Mouse (Mus musculus) forebrain, embryonic 12.5 days (tissue): ENCODE data around the gene Slc17a1. TPM values are rescaled to one million over a fixed set of nuclear protein-coding genes. Genes with fewer than 3 reads are reported as not detected.

Experiments
- ATAC-seq: fragments of 200-750 bp; cut with Nextera tagmentation; 2 replicates; pipeline ENCODE4 v1.8.0; 2017; ENCODE audit warnings: moderate TSS enrichment; ENCODE audit not compliant: low FRiP score
- H3K27ac ChIP-seq: fragments of 300-500 bp; sonication (generic); 2 replicates; pipeline ENCODE4 v1.5.1; 2016; ENCODE audit warnings: mild to moderate bottlenecking
- H3K27me3 ChIP-seq: fragments of 300-500 bp; sonication (generic); 2 replicates; pipeline ENCODE4 v1.6.1; 2016; ENCODE audit warnings: mild to moderate bottlenecking
- H3K36me3 ChIP-seq: fragments of 300-500 bp; sonication (generic); replicated peaks from 2 replicates; pipeline ENCODE4 v1.6.1; 2016; ENCODE audit warnings: mild to moderate bottlenecking
- H3K4me1 ChIP-seq: fragments of 300-500 bp; sonication (generic); 2 replicates; pipeline ENCODE4 v1.6.1; 2016
- H3K4me2 ChIP-seq: fragments of 300-500 bp; sonication (generic); 2 replicates; pipeline ENCODE4 v1.6.1; 2016; ENCODE audit warnings: mild to moderate bottlenecking, moderate library complexity
- H3K4me3 ChIP-seq: fragments of 300-500 bp; sonication (generic); replicated peaks from 2 replicates; pipeline ENCODE4 v1.5.1; 2016; ENCODE audit warnings: mild to moderate bottlenecking
- H3K9ac ChIP-seq: fragments of 300-500 bp; sonication (generic); 2 replicates; pipeline ENCODE4 v1.6.1; 2016; ENCODE audit warnings: mild to moderate bottlenecking
- H3K9me3 ChIP-seq: fragments of 300-500 bp; sonication (generic); 2 replicates; pipeline ENCODE4 v1.6.1; 2016
- WGBS: fragments of 180-500 bp; shearing (Covaris S2); methylation state at CpG from one replicate; pipeline ENCODE4 v1.1.7; 2016; 5-methylcytosine and 5-hydroxymethylcytosine counted together
- polyA plus RNA-seq: library from polyadenylated mRNA; unstranded; fragments of >200 nt; fragmentation: Nextera tagmentation; extraction: Ambion mirVana; gene quantifications from 2 replicates; pipeline ENCODE4 v1.2.1, GENCODE M21; 2016

The Slc17a1 gene
- not detected in 2 replicates for polyA plus RNA-seq

DNA sequence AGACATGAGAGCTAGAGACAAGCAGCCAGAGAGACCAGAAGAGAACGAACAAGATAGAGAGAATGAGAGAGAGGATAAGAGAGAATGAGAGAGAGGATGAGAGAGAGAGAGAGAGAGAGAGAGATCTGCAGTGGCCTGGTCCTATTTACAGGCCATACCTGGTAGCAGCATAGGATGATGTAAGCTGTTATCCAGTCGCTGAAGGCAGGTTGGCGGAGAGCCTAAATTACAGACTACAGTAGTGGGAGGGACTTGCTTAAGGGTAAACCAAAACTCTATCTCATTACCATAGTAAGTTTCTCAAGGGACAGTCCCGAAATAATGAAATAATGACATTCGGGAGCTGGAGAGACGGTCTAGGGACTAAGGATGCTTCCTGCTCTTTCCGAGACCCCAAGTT is at the start of gene Slc17a1:
Gene Slc17a1, plus strand, starts transcription at position 346 of the 400 bp plus-strand sequence.
- Histone ChIP-seq H3K4me2 (no peak within 1 kb of the TSS), H3K9ac (no peak within 1 kb of the TSS), H3K27ac (no peak within 1 kb of the TSS), H3K4me3 (no peak within 1 kb of the TSS), H3K36me3 (no peaks in the 10 kb centered on the region), H3K27me3 (no peaks in the 10 kb centered on the region), H3K9me3 (no peaks in the 10 kb centered on the region), H3K4me1 (no peaks in the 10 kb centered on the region)
- ATAC-seq, result no peak
- WGBS, result 92% methylated on average over 7 of the region's 7 CpGs

DNA sequence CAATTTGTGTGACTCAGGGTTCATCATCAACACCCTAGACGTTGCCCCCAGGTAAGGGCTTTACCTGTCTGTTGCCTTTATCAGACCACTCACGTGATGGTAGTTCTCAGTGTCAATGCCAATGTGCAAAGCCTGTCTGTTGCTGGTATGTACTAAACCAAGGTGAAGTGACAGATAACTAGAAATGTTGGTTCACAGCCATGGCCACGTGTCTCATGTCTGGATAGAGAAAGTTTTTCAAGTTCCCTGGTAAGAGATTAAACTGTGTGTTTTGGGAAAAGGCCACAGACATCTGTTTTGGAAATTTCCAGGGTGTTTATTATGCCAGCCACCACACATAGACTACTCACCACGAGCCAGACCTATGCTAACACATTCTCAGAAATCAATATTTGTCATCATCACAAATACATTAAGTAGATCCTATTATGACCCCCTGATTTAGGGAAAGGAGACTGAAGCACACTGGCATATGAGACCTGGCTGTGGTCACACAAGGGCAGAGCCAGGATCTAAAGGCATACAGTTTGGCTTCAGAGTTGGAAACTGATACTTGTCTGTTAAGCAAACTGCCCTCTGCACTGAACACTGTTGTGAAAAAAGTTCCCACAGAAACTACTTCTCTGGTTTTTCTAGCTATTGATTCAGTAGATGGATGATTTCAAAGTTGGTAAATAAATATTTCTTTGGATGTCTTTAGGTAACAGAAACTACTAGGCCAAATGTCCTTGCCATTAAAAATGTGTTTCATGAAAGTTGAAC is 47.2 kb upstream of the Slc17a1 start:
- Histone ChIP-seq H3K4me2 (no peak overlapping the region), H3K9ac (no peak overlapping the region), H3K36me3 (no peaks in the 10 kb centered on the region), H3K27ac (no peak overlapping the region), H3K4me1 (no peaks in the 10 kb centered on the region), H3K9me3 (no peaks in the 10 kb centered on the region), H3K27me3 (no peaks in the 10 kb centered on the region), H3K4me3 (no peak overlapping the region)
- no peak for ATAC-seq
- 76% methylated on average over 4 of the region's 4 CpGs for WGBS

DNA sequence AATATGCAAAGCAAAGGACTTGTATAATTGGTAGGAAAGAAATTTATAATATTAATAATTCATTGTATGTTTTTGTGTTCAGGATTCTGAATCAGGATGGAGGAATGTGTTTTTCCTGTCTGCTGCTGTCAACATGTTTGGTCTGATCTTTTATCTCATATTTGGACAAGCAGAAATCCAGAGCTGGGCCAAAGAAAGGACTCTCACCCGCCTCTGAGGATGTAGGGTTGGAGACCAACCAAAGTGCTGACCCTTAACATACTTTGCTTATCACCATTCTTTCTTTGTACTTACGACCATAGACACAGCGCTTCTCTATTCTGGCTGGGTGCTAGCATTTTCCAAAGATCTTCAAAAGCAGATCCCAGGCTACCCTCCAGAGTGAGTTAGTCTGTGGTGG is 45.3 kb upstream of the Slc17a1 start:
- 82% methylated on average over 3 of the region's 3 CpGs for WGBS
- no peak for ATAC-seq

DNA sequence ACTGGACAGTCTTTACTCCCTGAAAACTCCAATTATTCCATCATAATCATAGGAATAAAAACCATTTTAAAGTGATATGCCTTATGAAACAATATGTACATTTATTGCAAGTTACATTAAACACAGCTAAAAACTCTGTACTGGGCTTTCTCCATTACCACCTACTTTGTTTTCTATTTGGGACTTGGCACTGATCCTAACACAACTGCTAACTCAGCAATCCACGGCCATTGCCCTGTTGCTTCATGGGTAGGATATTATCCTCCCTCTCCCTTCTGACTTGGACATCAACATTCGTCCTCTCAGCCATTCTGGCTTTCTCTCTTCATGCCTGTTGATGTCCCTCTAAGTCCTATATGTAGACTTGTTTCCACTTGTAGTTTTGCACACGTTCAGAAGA is 40.9 kb upstream of the Slc17a1 start:
- no peak for ATAC-seq
- Histone ChIP-seq H3K4me3 (no peak overlapping the region), H3K9me3 (no peaks in the 10 kb centered on the region), H3K27me3 (no peaks in the 10 kb centered on the region), H3K27ac (no peak overlapping the region), H3K9ac (no peak overlapping the region), H3K4me1 (no peaks in the 10 kb centered on the region), H3K4me2 (no peak overlapping the region), H3K36me3 (no peaks in the 10 kb centered on the region)
- 74% methylated on average over 3 of the region's 3 CpGs for WGBS

More for the DNA sequence above, 45.3 kb upstream of the Slc17a1 start:
- Histone ChIP-seq H3K27ac (no peak overlapping the region), H3K36me3 (no peaks in the 10 kb centered on the region), H3K4me1 (no peaks in the 10 kb centered on the region), H3K27me3 (no peaks in the 10 kb centered on the region), H3K4me3 (no peak overlapping the region), H3K4me2 (no peak overlapping the region), H3K9ac (no peak overlapping the region), H3K9me3 (no peaks in the 10 kb centered on the region)

DNA sequence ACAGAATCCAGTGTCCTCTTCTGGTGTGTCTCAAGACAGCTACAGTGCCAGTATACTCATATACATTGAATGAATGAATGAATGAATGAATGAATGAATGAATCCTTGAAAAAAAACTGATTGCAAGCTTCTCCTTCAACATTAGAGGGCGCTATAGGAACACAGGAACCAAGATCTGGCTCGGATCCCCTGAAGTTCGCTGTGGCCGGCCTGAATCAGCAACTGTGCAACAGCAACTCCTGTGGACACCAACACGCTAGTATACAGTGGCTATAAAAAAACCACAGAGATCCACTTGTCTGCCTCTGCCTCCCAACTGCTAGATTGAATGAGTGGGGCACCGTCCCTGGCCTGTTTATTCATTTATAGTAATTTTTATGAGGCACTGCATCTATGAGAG is 34.5 kb upstream of the Slc17a1 start:
- no peaks in the 10 kb centered on the region for H3K36me3 ChIP-seq
- H3K4me1 ChIP-seq, result no peaks in the 10 kb centered on the region
- H3K27me3 ChIP-seq, result no peaks in the 10 kb centered on the region
- H3K4me3 ChIP-seq, result no peak overlapping the region
- H3K27ac ChIP-seq, result no peak overlapping the region
- ATAC-seq, result no peak
- no peak overlapping the region for H3K9ac ChIP-seq
- no peak overlapping the region for H3K4me2 ChIP-seq
- no peaks in the 10 kb centered on the region for H3K9me3 ChIP-seq
- whole genome bisulfite sequencing, result 18% methylated on average over 6 of the region's 6 CpGs

DNA sequence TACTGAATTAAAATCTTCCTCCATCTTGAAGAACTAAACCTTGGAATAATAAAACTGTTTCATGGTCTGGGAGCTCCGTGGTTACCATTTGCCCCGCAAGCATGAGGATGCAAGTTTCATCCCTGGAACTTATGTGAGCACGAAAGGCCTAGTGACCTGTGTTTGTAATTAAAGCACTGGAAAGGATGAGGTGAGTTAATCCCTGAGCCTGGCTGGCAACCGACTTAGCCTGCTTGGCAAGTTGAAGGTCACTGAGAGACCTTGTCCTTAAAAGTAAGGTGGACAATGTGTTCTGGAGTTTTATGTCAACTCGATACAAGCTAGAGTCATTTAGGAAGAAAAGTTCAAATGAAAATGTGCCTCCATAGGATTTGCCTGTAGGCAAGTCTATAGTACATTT is 32.7 kb upstream of the Slc17a1 start:
- WGBS, result 86% methylated on average over 5 of the region's 5 CpGs

DNA sequence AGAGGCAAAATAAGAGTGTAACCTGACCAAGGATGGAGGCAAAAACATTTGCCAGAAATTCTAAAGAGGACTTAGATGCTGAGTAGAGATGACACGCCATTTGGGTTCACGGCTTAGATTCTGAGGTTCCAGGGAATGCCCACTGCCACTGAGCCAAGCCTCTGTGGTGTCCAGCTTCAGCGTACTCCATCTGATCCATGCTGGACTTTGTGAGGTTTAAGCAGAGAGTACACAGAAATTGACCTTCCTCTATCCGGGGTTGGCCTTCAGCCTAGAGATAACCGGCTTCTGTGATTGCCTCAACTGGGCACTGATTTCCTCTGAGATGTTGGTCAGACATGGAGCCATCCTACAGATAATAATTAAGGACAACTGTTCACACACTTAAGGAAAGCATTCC is 30.9 kb upstream of the Slc17a1 start:
- H3K9me3 ChIP-seq, result no peaks in the 10 kb centered on the region
- H3K9ac ChIP-seq, result no peak overlapping the region
- no peak overlapping the region for H3K4me3 ChIP-seq
- H3K4me1 ChIP-seq, result no peaks in the 10 kb centered on the region
- H3K4me2 ChIP-seq, result no peak overlapping the region
- H3K27me3 ChIP-seq, result no peaks in the 10 kb centered on the region
- WGBS, result 92% methylated on average over 5 of the region's 5 CpGs
- H3K27ac ChIP-seq, result no peak overlapping the region
- no peaks in the 10 kb centered on the region for H3K36me3 ChIP-seq
- no peak for ATAC-seq

More for the DNA sequence above, 32.7 kb upstream of the Slc17a1 start:
- ATAC-seq, result no peak
- H3K4me1 ChIP-seq, result no peaks in the 10 kb centered on the region
- H3K9ac ChIP-seq, result no peak overlapping the region
- H3K36me3 ChIP-seq, result no peaks in the 10 kb centered on the region
- H3K27me3 ChIP-seq, result no peaks in the 10 kb centered on the region
- no peaks in the 10 kb centered on the region for H3K9me3 ChIP-seq
- H3K27ac ChIP-seq, result no peak overlapping the region
- H3K4me2 ChIP-seq, result no peak overlapping the region
- H3K4me3 ChIP-seq, result no peak overlapping the region

DNA sequence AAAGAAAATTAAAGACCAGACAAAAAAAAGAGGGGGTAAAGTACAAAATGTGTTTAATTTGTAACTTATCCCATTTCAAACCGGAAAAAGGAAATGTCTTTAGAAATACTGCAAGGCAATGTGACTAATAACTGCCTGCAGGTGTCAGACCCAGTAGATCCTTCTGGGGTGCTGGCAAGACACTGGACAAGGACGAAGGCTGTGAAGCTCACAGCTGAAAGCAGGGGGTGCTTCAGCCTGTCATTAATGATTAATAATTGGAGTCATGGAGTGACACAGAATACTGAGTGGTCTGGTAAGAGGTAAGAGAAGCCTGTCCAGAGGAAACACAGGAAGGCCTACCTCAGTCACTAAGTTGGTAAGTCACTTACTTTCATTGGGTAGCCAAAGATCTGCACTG is 28.2 kb upstream of the Slc17a1 start, which contains the start of gene Slc17a3:
Gene Slc17a3, plus strand, starts transcription at position 127 of the 400 bp plus-strand sequence.
- 85% methylated on average over 2 of the region's 2 CpGs for WGBS
- Histone ChIP-seq H3K36me3 (no peaks in the 10 kb centered on the region), H3K27ac (no peak within 1 kb of the TSS), H3K27me3 (no peaks in the 10 kb centered on the region), H3K4me2 (no peak within 1 kb of the TSS), H3K4me3 (no peak within 1 kb of the TSS), H3K9ac (no peak within 1 kb of the TSS), H3K9me3 (no peaks in the 10 kb centered on the region), H3K4me1 (no peaks in the 10 kb centered on the region)
- ATAC-seq, result no peak

DNA sequence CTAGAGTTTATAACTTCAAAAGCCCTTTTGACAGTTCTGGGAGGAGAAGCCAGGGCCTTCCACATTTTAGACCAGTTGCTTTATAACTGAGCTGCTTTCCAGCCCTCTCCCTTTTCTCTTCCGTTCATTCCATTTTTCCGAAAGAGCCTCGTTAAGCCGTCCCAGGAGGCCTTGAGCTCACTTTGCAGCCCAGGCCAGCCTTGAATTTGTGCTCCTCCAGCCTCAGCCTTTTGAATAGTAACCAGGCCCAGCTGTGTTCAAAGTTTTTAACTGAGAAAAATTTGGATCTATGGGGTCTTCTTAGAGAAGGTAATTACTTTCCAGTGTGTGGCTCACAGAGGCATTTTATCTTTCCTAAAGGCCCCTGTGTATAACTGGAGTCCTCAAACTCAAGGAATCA is 21.7 kb upstream of the Slc17a1 start:
- Histone ChIP-seq H3K4me3 (no peak overlapping the region), H3K27me3 (no peaks in the 10 kb centered on the region), H3K27ac (no peak overlapping the region), H3K9ac (no peak overlapping the region), H3K4me1 (no peaks in the 10 kb centered on the region), H3K9me3 (no peaks in the 10 kb centered on the region), H3K4me2 (no peak overlapping the region), H3K36me3 (no peaks in the 10 kb centered on the region)
- no peak for ATAC-seq
- WGBS, result 49% methylated on average over 4 of the region's 4 CpGs

DNA sequence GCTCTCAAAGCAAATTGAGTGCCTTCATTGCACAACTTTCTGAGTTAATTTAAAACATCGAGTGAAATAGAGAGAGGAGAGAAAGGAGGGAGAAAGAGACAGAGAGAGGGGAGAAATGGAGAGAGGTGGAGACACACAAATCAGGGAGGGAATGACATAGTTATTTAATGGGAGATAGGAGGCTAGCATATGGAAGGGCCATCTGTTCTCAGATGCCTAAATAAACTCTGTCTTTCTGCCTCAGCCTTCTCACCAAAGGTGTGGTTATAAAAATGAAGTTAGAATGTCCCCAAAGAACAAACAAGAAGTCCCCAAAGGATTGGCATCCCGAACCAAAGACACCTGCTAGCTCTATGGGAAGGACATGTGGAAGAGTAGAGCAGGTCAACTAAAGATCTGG is 18.3 kb upstream of the Slc17a1 start:
- Histone ChIP-seq H3K9me3 (no peaks in the 10 kb centered on the region), H3K27ac (no peak overlapping the region), H3K36me3 (no peaks in the 10 kb centered on the region), H3K4me1 (no peaks in the 10 kb centered on the region), H3K27me3 (no peaks in the 10 kb centered on the region), H3K4me3 (no peak overlapping the region), H3K4me2 (no peak overlapping the region), H3K9ac (no peak overlapping the region)
- no peak for ATAC-seq
- WGBS, result 95% methylated on average over 2 of the region's 2 CpGs

DNA sequence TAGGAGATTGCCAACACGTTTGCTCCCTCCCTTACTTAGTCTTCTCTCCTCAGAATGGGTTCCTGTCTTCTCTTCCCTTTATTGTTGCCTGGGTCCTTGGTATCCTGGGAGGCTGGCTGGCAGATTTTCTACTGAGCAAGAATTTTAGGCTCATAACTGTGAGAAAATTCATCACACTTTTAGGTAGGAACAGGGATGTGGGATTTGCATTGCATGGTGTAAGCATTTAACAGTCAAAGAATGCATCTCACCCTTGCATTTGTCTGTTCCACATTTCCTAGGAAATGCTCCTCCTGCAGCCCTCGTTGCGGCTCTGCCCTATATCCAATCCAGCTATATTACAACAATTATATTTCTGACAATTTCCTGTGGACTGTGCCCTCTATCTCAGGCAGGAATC is 11.1 kb upstream of the Slc17a1 start:
- WGBS, result 75% methylated on average over 3 of the region's 3 CpGs

DNA sequence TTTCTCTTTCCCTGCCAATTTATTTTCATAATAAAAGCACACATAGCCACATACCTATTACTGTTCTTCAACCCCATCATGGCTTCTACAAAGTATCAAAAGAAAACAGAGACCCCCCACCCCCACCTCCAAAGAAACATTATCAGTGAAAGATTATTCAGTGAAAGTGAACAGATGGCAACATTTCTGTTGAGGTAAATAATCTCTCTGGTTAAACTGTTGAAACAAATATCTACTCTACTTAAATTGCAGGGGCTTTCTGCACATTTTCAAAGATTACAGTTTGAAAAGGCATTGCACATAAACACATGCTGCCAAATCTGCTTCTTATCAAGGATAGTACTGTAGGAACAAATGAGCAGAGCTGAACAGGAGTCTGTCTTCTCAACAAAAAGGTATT is 5.7 kb upstream of the Slc17a1 start:
- H3K36me3 ChIP-seq, result no peaks in the 10 kb centered on the region
- H3K4me2 ChIP-seq, result no peak overlapping the region
- H3K27ac ChIP-seq, result no peak overlapping the region
- no peaks in the 10 kb centered on the region for H3K9me3 ChIP-seq
- no peaks in the 10 kb centered on the region for H3K27me3 ChIP-seq
- H3K4me3 ChIP-seq, result no peak overlapping the region
- no peak for ATAC-seq
- no peak overlapping the region for H3K9ac ChIP-seq
- H3K4me1 ChIP-seq, result no peaks in the 10 kb centered on the region

More for the DNA sequence above, 11.1 kb upstream of the Slc17a1 start:
- H3K4me1 ChIP-seq, result no peaks in the 10 kb centered on the region
- no peak overlapping the region for H3K27ac ChIP-seq
- H3K36me3 ChIP-seq, result no peaks in the 10 kb centered on the region
- H3K9ac ChIP-seq, result no peak overlapping the region
- no peak overlapping the region for H3K4me3 ChIP-seq
- no peak for ATAC-seq
- H3K9me3 ChIP-seq, result no peaks in the 10 kb centered on the region
- H3K4me2 ChIP-seq, result no peak overlapping the region
- H3K27me3 ChIP-seq, result no peaks in the 10 kb centered on the region

DNA sequence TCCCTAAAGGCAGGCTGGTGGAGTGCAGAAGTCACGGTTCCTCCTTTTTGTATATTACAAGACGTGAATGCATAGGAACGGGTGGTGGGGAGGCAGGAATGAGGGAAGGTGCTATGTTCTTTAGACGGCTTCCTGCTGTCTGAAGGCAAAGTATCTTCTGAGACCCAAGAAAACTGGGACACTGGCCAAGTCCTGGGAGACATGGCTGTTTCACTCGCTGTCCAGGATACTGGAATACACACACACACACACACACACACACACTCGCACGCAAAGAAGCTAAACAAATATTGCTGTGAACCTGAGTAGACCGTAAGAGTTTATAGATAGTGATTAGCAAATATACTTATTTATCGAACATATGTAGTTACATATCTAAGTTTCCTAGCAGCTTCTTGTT is 2.8 kb upstream of the Slc17a1 start:
- Histone ChIP-seq H3K36me3 (no peaks in the 10 kb centered on the region), H3K27ac (no peak overlapping the region), H3K4me2 (no peak overlapping the region), H3K27me3 (no peaks in the 10 kb centered on the region), H3K9me3 (no peaks in the 10 kb centered on the region), H3K9ac (no peak overlapping the region), H3K4me3 (no peak overlapping the region), H3K4me1 (no peaks in the 10 kb centered on the region)
- 84% methylated on average over 9 of the region's 9 CpGs for WGBS
- ATAC-seq, result no peak
